Mouse (Mus musculus): ENCODE results near the gene Nr1h3.
A peak's percentile ranks its signal among the peaks of the same experiment; 100 is the strongest.

- TF ChIP-seq CTCF (IDR thresholded peaks at IDR 0.05; ENCODE audit: low read depth) (peak; percentile 96), EP300 (IDR thresholded peaks at IDR 0.05; ENCODE audit: low read depth) (no peak)
Measured at GRCm38 (mm10) chr2:91194624-91195332, 7.9 kb downstream of the Nr1h3 start.

Measured in heart, postnatal 0 days (tissue).